In genomic region chr11:98586892-98587563, GRCm38 (mm10) we compare ENCODE assay signal across 8 mouse cellular contexts. TPM values are rescaled to one million over a fixed set of nuclear protein-coding genes. Genes with fewer than 3 reads are reported as not detected.
DNase-seq lines count a peak whose midpoint lies in the region; ATAC-seq lines count a peak whose summit lies in the region.

TSS of gene Ormdl3 (minus strand) at chr11:98587368.

- H3K9me3 ChIP-seq in megakaryocyte, embryonic 14.5 days: no peaks in the 10 kb centered on the region

- H3K4me3 ChIP-seq in megakaryocyte, embryonic 14.5 days (replicated peaks): peak within 1 kb of the TSS; percentile 93

- peak; percentile 99 for DNase-seq in ZHBTc4 (ENCODE audit: low read depth, low spot score)
- peak; percentile 97 for DNase-seq in gastrocnemius, adult 8-10 months (ENCODE audit: low spot score in 2 of 2)
- DNase-seq in hindlimb bud, embryonic 11.5 days (ENCODE audit: extremely low spot score, low read depth, low spot score): peak; percentile 92
- peak; percentile 95 to 96 for DNase-seq in left cerebral cortex, adult 8-10 months (ENCODE audit: low spot score in 2 of 2)
- peak; percentile 99 for DNase-seq in right cerebral cortex, postnatal 10 days (ENCODE audit: low spot score in 2 of 2)
- DNase-seq in urinary bladder, postnatal 25 days (ENCODE audit: low spot score): peak; percentile 98

- peaks cover 79% of the 10 kb centered on the region for H3K4me1 ChIP-seq in megakaryocyte, embryonic 14.5 days

- peaks cover 37% of the 10 kb centered on the region for H3K36me3 ChIP-seq in megakaryocyte, embryonic 14.5 days (replicated peaks; ENCODE audit: low read length)

- peaks cover 5% of the 10 kb centered on the region for H3K27me3 ChIP-seq in megakaryocyte, embryonic 14.5 days (replicated peaks)

- peak; percentile 69 for ATAC-seq in common myeloid progenitor, adult 5-6 weeks (replicated peaks; ENCODE audit: low read depth, poor library complexity, severe bottlenecking)

RNA-seq across cellular contexts. Expression of gene Ormdl3, which starts in this region (rescaled TPM):
- 17.9 and 19.2 TPM in 2 replicates for total RNA-seq in common myeloid progenitor, adult 5-6 weeks (2017)
- 10 to 100 TPM; 26.7 to 31.9 (median 28.4) TPM for total RNA-seq in gastrocnemius, adult 8-10 months (2022)
- 10 to 100 TPM; 43.6 to 47.0 (median 45.1) TPM for total RNA-seq in left cerebral cortex, adult 8-10 months (2022)
- polyA plus RNA-seq in megakaryocyte, embryonic 14.5 days (2012; ENCODE audit: insufficient read depth, low replicate concordance): 106 and 188 TPM in 2 replicates

Comparison
In these comparisons a context has a peak if more than half of its experiments do, and no peak if none do; other contexts are left out.
1. Peak in every context shown above with its lines: DNase-seq, ATAC-seq and H3K4me3 ChIP-seq.